Mouse (Mus musculus) gastrocnemius, postnatal 10 days (tissue): Measurements from ENCODE around the gene Fam43b. TPM values are rescaled to one million over a fixed set of nuclear protein-coding genes. Genes with fewer than 3 reads are reported as not detected.

Experiments
- DNase-seq: peaks from one replicate; pipeline ENCODE4 v3.0.0; 2021; ENCODE audit warnings: mixed read lengths
- total RNA-seq, 2 experiments: library from RNA; stranded (reverse); gene quantifications; 2 replicates each; pipeline ENCODE4 v1.2.3; 2021

Gene Fam43b
- total RNA-seq, 2 experiments from 2014 or later, result 0.11 TPM; not detected in 1

DNA sequence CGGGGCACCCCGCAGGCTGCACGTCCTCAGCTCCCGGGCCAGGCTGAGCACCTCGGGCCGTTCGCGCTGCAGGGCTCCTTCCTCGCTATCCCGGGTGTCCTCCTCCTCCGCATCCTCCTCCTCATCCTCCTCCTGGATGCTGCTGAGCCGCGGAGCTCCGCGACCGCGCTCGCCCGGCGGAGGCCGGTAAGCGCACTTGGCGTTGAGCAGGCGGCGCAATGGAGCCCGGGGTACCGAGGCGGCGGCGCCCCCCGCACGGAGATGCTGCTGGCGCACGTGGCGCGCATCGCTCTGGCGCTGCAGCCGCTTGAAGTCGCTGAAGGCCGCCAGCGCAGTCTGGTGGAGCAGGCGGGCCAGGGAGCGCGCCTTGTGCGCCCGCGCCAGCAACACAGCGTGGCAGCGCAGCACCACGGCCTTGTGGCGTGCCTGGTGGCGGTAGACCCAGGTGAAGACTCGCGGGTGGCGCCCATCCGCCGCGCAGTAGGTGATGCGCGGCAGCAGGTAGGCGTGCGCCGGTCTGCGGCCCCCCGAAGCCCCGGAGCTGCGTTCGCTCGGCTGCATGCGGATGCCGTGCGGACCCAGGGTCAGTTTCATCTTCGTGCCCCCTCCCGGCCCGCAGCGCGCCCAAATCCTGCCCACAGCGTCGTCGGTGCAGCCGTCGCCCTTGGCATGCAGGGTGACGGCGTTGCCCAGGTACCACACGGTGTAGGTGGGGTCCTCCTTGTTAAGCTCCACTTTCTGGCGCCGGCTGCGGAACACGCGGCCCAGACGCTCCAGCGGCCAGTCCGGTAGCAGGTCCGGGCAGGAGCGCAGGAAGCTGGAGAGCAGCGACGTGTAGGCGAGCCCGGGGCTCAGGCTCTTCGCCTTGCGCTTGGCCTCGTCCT, 999 bp downstream of the Fam43b start:
- DNase-seq, result no peak

DNA sequence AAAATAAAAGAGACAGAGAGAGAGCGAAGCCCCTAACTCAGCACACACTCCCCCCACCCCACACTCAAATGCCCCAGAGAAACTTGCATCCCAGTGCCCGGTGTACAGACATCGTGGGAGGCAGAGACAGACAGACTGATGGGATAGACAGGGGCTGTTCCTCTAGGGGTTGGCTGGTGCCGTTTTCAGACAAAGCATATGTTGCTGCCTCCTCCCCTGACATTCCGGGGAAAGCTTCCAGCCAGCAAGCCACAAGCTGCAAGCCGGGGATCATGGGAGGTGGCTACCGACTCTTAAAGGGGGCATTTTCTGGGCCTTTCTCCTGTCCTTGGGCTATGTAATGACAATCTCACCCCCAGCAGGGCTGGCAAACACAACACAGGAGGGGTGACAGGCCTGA, 2.6 kb downstream of the Fam43b start:
- no peak for DNase-seq

DNA sequence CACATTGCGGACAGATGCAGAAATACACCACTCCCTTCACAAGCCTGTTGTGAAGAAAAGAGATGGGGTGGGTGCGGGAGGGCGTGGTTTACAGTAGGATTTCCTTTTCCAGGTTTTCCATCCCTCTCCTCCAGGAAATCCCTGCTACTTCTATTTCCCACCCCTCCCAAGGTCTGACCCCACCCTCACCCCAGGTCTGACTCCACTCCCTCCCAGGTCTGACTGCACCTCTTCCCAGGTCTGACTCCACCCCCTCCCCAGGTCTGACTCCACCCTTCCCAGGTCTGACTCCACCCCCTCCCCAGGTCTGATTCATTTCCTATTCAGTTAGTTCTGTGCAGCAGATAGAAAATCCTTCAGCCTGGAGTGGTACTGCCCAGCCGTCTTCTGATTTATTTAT, 12.5 kb downstream of the Fam43b start:
- no peak for DNase-seq

DNA sequence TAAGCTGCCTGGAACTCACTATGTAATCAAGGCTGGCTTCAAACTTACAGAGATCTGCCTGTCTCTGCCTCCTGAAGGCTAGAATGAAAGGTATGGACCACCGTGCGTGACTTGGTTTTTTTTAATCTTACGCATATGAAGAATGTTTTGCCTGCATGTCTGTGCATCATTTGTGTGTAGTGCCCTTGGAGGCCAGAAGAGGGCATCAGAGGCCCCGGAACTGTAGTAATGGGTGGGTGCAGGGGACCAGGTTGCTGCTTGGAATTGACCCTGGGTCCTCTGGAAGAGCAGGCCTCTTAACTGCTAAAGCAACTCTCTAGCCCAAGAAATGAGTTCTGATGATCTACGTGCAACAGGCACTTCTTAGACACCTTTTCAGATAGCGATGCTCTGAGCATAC, 13.9 kb downstream of the Fam43b start:
- no peak for DNase-seq

DNA sequence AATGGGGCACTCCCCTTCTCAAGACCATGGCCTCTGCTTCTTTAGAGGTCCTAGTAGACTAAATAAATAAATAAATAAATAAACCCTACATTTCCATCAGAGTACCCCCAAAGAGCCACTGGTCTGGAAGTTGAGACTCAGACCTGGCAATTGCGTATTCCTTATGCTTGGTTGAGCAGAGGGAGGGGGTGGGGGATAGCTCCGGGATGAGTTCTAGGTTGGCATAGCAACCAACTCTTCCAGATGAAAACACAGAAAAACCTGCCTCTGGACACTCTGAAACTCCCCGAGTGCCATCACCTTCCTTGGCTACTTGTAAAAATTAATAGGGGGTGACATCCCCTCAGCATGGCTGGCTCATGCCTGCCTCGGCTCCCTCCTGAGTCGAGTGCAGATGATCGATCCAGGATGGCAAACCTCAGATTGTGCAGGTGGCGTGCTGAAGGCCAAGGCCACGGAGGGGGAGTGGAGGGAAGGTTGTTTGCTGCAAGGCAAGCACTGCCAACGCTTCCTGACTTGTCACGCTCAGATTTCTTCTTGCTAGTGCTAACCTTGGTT, 16.1 kb downstream of the Fam43b start:
- no peak for DNase-seq

DNA sequence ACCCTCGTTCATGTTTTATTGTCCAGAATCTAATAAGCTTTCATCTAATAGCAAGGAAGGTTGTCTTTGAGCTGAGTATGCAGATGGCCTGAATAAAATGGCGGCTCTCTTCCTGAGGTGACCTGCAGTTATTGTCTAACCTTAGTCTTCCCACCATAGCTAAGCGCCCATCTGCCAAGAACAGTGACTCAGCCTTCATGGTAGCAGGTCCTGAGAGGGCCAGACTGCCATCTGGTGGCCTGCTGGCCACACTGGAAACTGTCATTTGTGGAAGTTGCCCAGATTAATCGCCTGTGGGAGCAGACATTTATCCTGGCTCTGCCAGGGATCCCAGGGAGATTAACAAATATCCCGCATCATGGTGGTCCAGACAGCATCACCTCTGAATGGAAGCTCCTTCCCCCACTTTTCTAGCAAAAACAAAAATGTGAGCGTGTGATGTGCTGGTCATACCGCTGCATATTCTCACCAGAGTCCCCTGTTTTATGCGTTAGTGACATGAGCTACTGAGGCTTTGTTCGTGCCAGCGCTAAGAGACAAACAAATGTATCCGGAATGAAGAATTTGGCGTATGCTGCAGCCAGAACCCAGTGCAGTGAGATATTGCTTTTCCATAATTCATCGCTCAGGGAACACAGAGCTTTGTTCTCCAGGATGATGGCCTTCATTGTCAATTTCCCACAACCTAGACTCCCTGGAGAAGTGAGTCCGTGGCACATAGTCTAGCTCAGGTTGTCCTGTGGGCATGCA, 17.1 kb downstream of the Fam43b start:
- peak; percentile 69 for DNase-seq

DNA sequence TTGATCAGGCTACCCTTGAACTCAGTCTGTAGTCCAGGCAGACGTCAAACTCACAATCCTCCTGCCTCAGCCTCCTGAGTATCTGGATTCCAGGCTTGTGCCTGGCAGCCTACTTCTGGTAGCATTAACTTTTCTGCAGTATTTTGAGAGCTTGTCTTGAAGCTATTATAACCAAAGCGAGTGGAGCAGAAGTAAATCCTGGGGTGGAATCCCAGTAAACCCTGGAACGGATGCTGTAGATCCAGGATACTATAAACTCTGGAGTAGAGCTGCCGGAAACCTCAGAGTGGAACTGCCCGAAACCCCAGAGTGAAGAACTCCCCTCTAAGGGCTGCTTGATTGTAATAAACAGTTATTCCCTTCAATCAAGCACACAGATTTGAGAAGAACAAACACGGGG, 18.8 kb downstream of the Fam43b start:
- no peak for DNase-seq

DNA sequence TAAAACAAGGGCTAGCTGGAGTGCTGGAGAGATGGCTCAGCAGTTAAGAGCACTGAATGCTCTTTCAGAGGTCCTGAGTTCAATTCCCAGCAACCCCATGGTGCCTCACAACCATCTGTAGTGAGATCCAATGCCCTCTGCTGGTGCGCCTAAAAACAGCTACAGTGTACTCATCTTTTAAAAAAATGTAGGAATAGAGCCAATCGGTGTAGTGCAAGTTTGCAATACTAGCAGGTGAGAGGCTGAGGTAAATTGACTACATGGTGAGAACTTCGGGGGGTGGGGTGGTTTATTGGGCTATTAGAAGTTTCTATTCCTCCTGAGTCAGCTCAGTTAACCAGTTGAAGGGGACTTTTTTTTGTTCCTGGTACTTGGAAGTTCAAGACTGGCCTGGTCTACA, 21.2 kb downstream of the Fam43b start:
- DNase-seq, result no peak

DNA sequence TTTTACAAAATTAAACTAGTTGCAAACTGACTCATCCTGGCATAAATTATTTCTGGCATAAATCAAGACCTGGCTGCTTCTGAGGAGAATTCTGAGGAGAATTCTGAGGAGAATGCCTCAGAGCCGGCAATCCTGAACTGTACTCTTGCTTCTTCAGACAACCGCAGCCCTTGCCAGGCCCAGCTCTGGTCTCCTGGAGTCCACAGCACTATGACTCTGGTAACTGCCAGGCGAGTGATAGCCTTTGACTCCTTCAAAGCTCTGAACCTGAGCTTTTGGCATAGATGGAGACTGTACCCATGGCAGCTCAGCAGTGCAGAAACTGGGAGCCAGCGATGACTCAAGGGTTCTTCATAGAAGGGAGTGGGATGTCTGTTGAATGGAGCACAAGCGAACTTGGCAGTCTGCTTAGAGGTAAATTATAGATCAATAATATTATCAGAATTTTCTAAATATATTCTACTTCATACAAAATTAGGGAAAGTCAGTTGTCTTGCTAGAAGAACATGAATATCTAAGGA, 25.3 kb downstream of the Fam43b start:
- no peak for DNase-seq

DNA sequence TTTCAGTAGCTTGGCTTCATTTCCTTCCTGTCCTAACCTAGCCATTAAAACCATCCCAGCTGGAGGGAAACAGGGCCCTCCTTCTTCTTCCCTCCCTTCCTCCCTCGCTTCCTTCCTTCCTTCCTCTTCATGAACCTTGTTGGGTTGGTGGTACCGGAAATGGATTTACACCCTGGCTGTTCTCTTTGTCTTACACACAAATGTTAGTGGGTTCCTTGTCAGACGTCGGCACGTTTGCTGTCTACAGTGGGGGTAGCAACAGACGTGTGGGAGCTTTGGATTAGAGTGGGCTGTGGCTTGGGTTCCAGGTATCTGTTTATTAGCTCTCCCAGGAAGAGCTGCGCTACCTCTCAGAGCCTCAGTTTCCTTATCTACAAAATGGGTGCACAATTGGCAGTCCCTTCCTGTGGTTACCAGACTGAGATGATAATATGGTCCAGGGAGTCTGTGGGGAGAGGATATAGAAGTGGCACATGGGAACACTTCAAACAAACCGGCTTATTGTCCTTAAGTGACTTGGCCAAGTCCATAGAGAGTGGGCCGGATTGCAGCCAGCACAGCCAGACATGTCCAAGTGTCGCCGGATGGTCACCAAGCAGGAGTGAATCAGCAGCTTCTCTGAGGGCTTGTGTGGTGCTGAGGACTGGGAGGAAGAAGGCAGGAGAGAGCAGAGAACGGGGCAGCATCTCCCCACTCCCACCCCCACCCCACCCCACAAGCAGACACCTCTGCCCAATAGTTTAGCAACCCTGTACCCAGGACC, 27.6 kb downstream of the Fam43b start:
- no peak for DNase-seq

DNA sequence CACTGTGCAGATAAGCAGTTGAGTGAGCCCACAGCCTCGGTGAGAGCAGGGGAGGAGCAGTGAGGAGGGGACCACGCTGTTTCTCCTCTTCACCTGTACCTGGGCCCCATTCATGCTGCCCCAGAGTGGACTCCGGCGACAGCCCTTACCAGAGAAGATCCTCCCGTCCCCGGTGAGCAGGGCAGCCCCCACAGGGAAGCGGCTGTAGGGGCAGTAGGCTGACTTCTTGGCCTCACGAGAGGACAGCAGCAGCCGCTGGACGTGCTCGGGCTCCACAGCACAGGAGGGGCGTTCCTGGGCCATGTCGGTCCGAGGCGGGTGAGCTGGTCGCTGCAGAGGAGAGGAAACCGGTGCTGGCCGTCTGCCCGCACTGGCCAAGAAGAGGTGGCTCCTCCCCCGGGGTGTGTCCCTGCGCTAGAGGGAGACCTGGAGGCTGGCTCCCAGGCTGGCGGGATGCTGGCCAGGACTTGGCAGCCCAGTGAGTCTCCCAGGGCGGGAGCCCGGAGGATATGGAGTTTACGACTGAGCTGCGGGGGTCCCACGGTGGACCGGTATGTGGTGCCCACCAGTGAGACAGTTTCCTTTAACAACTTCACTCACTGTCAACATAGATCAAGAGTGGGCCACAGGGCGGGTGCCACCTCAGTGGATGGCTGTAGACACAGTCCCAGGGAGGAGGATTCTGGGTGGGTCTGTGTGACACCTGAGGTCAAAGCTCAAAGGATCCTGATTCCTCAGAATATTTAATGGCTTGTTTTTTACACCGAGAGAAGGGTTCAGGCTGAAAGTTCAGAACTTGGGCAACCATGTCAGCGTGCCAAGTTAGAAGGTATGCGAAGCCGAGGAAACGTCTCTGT, 28.5 kb downstream of the Fam43b start, which contains the start of gene Cda:
TSS of gene Cda (minus strand) at position 352 of the 857 bp plus-strand sequence.
- peak; percentile 77 for DNase-seq

DNA sequence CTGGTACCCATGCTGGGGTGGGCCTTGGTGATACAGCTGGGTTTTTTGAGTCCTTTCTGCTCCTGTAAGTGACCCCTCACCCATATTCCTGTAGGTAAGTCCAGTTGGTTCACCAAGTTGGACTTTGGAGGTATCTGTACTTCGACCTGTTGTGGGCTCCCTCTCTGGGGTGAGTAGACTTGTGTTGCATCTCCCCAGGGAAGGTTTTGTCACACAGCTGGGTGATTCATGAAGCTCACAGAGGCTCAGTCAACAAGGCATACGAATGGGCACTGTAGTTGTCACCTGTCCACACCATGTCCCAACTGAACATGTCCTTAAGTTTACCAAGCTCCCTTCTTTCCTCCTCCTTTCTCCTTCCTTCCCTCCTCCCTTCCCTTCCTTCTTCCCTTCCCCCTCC, 29.8 kb downstream of the Fam43b start:
- no peak for DNase-seq

DNA sequence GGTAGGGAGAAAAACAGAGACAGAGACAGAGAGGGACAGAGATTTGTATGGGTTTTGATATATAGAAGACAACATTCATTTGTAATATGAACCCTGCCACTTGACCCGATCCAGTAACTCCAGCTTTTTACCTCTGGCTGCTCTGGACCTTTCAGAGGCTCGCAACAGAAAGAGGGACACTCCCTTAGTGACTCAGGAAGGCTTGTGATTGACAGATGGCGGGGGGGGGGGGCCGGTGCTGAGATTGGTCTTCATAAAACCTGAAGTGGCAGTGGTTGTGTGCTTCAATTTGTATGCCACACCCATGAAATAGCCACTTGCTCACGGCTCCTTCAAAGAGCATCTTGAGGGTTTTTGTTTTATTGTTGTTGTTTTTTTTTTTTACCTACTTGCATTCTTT, 32.8 kb downstream of the Fam43b start:
- DNase-seq, result no peak

DNA sequence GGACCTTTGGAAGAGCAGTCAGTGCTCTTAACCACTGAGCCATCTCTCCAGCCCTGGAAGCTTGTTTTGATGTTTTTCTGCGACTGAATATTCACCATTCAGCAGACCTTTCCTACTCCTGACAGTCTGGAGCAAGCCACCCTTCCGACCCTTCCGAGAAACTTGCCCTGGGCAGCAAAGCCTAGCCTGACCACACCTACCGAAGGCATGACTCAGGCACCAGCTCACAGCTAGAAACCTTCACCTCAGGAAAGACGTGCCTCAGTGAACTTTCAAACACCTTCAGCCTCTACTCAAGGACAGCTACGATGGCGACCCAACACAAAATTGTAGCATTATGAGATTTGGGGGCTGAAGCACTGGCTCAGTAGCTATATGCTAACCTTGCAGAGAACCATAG, 33.4 kb downstream of the Fam43b start:
- no peak for DNase-seq

DNA sequence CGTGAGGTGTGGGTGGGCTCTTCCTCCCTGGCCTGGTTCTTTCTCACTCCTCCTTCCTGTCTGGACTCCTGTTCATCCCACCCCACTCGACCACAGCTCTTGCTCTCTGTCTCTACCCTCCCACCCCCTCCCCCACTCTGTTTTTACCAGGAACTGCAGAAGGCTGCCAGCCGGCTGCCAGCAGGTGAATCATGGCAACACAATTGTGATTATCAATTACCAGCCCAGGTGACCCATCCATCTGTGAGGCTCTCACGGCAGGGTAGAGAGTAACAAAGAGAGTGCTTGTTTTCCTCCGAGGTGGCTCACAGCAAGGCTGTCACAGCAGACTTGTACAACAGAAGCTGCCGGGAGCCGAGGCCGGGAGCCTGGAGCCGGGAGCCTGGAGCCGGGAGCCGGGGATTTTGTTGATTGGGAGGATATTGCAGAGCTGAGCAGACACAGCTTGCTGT, 34.9 kb downstream of the Fam43b start:
- DNase-seq, result no peak

DNA sequence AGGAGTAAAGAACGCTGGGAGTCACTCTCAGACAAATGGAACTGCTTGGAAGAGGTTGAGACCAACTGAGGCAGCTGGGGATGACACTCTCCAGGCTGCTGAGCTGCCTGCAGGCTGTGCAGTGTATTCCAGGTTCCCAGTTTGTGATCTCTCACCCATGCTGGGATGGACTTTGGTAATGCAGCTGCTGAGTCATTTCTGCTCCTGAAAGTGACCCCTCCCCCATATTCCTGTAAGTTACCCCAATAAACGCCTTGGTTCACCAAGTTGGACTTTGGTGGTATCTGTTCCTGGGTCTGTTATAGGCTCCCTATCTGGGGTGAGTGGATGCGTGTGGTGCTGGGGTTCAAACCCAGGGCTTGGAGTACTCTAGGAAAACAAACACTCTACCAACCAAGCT, 38.2 kb downstream of the Fam43b start:
- DNase-seq, result no peak

DNA sequence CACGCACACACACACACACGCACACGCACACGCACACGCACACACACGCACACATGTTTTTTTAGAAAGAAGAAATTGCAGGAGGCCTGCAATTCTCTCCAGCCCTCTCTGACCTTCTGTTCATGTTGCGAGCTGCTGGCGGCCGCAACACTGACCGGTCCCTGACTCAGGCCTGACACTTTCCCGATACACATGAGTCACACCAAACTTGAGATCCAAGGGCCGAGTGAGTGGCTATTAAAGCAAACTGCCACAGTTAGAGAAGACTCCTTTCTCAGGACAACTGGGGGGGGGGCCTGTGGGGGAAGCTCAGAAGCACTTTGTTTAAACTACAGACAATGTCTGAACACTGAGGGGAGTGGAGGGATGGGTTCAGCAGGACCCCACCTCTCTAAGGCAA, 39.8 kb downstream of the Fam43b start:
- DNase-seq, result no peak

DNA sequence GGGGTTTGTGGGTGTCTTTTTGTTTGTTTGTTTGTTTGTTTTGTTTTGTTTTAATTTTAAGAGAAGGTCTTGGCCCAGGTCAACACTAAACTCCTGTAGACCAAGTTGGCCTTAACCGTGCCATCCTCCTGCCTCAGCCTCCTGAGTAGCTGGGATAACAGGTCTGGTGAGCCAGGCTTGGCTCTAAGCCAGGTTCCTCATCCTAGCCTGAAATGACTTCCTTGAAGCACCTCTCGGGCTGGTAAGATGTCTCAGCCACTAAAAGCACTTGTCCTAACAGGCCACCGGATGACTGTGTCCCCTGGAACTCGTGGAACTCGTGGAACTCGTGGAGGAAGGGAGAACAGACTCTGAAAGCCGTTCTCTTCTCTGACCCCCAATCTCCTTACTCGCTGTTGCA, 40.2 kb downstream of the Fam43b start:
- no peak for DNase-seq

DNA sequence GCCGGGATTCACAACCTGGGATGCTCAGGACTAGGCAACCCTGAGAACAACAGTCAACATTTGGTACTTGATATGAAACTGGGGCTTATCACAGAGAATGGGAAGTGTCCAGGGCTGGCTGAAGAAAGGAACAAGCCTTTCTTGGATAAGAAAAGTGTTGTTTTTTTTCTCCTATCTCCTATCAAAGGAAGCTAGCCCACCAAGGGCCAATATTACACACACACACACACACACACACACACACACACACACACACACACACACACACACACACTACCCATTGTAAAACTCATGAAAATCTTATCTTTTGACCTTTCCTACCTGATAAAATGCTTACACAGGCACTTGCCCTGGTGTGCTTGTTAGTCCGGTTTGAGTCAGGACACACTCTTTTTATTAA, 40.8 kb downstream of the Fam43b start:
- no peak for DNase-seq

DNA sequence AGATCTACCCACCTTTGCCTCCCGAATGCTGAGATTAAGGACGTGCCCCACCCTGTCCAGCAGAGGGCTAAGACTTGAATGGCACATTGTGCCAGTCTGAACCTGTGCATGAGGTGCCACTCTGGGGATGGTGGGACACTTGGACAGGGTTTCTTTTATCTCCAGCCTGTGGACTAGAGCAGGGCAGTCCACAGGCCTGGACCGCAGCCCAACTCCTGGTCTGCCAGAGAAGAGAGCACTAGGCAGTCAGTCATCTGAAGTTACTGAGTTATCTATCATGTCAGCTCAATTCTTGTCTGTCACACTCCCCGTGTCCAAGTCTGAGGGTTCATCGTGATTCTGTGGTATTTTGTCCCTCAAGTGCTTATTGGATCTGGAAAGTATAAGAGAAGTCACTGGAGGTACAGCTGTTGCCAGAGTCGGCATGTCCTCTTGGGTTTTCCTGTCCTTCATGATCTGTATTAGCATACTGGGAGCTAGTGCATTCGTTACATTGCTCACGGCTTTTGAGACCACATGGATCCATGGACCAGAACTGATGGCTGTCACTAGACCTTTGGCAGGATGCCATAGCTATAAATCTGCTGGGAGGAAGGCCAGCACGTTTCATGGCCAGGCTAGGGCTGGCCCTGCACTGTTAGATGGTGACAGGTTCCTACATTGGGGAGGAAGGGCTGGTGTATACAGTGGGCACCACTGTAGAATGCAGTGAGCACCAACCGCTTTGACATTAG, 42.7 kb downstream of the Fam43b start:
- DNase-seq, result no peak
